Mouse (Mus musculus): Measurements from ENCODE around the gene Pakap.

The Pakap gene

DNA sequence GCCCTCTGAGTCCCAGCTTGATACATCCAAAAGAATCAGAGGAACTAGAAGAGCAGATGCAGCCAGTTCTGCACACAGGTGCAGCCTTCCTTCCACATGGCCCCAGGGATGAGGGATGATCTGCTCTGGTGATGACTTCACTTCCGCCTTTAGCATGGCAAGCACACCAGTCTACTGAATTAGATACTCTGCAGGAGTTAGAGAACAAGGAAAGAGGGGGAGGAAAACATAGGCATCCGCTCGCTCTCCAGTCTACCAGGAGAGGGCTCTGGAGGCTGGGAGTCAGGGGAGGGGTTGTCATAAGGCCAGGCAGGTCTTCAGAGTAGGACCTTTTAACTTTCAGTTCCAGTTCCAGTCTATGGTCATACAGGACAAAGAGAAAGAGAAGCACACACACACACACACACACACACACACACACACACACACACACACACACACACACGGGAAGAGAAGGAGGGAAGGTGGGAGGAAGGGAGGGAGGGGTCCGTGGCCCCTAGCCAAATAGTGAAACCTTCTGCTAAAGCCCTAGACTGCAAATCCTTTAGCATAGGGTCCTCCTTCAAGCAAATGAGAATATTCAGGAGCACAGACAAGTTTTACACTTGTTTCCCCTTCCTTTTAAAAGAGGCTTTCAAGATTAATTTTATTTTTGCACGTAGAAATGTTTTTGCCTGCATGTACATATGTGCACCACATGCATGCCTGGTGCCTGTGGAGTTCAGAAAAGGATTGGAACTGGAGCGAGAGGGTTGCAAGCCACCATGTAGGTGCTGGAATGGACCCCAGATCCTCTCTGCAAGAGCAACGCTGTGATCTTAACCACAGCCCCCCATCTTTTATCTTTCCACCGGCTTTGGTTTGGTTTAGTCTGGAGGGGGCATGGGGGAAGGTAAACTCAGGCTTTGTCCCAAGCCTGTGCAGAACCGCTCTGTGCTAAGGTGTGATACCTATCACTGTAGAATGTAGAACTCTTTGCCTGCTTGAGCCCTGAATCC is 346.5 kb downstream of the Pakap start:
- no peak for ATAC-seq (ENCODE audit: low TSS enrichment)

DNA sequence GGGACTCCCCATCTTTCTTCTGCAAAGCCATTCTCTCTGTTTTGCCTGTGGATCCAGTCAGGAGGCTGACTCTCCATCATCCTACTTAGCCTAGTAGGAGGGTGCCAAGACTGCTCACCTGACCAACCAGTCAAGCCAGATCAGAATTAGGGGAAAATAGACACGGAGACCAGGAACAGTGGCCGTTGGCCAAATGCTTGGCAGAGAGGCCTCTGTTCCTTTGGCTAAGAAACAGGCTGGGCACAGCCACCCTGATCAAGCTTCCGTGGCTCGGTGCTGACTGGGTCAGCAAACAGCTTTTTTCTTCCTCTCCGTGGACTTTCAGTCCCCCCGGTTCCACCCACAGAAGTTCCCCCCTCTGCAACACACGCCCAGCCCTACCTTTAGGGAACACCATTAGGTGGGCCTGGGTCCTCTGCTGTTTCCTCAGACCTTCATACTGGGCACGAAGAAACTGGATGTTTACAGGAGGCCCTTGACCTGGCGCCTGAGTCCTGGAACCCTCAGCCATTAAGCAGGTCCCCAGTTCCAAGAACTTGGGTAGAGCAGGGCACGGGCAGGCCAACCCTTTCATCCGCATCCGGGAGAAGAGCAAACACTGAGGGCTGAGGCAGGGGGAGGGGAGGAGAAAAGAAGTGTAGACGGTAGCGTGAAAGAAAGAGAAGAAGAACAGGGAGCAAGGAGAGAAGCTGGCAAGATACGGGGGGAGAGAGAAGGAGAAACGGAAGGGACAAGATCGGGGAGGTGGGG is 347.4 kb downstream of the Pakap start:
- no peak; the same call in 1 of the 2 replicates for ATAC-seq (ENCODE audit: low TSS enrichment)

DNA sequence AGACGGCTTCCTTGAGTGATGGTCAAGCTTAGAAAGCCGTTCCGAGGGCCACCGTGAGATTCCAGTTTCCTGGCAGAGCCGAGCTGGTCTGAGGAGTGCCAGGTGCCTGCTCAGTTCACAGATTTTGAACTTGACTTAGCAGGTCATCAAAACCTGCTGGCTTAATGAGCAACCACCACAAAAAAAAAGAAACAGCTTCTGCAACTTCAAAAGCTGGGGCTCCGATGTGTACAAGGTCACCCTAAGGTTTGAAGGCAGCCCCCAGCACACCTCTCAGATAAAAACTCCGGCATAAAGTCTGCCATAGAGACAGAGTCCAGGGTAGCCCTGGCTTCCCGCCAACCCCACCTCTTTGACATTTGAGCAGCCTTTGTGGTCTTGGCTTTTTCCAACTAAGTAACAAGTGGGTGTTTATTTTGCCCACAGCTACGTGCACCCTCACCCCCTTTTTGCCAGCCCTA is 348.3 kb downstream of the Pakap start, which contains the start of gene D630039A03Rik:
Gene D630039A03Rik (minus strand): TSS at position 97 of the 461 bp plus-strand sequence.
- no peak for ATAC-seq (ENCODE audit: low TSS enrichment)

DNA sequence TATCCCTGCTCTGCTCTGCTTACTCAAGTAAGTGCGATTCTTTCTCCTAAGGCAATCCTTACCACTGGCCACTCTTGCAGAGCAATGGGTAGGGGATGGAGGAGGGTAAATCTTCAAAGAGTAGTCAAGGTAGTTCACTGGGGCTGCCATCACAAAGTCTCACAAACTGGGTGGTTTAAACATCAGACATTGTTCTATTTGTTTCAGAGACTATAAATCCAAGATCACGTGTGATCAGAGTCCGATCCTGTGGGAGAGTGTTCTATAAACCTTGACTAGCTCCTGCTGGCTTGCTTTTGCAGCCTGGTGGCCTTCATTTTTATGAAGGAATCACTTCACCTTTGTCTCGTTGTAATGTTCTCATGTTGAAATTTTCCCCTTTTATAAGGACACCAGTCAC is 348.7 kb downstream of the Pakap start:
- ATAC-seq (ENCODE audit: low TSS enrichment) = no peak

DNA sequence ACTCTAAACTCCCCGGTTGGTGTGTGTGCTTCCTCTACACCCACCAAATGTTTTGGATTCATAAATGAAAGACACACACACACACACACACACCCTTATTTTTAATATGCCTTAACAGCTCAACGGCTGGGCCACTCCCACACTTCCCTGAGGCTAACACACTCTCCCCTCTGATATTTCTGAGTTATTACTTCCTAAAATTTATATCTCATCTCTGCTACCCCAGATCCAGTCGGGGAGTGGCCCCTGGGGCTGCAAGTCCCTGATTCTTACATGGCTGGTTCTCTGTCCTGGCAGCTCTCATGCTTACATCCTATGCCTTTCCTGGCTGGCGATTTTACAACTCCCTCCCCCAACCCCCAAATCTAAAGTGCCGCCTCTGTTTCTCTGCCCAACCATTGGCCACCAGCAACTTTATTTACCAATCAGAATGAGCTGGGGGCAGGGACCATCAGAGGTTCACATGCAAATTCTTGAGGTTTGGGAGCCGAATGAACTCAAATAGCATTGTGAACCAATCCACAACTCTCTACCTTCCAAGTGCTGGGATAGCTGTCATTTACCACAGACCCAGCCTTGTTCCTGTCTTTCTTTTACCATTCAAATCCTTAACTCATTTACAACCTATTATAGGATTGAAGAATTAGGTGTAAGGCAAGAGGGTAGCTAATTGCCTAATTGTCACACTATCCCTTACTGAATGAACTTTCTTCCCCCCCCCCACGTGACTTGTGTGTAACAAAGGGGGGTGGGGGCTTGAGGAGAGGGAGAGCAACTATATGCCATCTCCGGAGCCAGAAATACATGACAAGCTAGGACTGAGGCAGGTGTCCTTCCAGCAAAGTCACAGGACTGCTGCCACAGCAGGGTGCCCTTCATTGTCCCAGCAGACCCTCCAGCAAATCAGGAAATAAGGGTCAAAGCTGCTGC is 351.8 kb downstream of the Pakap start:
- ATAC-seq (ENCODE audit: low TSS enrichment) = no peak

DNA sequence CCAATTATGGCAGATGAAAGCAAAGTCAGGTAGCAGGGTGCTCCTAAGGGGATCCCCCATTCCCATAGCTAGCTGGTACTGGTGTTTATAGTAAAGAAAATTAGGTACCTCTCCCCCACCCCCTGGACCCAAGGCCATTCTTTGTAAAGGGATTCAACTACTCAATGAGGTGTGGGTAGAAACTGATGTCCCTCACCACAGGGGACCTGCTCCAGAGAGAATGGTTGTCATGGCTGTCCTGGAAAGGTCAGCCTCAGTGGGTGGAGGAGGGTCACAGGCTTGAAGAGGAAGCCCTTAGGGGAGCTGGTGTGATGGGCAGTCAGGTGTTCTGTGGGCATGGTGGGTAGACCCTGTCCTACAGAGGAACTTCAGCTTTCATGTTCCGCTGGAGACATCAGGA is 352.5 kb downstream of the Pakap start:
- ATAC-seq (ENCODE audit: low TSS enrichment) = no peak

DNA sequence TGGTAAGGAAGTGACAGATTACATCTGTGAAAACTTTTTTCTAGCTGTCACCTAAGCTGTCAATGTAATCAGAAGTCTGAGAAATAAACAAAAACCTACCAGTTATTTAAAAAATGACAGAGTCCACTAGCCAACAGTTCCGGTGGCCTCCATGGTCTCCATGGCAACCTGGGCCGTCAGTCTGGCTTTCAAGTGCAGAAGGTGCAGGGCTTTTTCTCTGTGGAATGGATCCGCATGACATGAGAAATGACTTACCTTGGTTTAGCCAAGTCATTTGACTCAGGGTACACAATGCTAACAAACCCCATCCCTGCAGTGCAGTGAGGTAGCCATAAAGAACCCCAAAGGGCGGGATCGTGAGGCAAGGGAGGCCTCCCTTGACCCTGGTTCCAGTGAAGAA is 354.2 kb downstream of the Pakap start:
- ATAC-seq (ENCODE audit: low TSS enrichment) = no peak

DNA sequence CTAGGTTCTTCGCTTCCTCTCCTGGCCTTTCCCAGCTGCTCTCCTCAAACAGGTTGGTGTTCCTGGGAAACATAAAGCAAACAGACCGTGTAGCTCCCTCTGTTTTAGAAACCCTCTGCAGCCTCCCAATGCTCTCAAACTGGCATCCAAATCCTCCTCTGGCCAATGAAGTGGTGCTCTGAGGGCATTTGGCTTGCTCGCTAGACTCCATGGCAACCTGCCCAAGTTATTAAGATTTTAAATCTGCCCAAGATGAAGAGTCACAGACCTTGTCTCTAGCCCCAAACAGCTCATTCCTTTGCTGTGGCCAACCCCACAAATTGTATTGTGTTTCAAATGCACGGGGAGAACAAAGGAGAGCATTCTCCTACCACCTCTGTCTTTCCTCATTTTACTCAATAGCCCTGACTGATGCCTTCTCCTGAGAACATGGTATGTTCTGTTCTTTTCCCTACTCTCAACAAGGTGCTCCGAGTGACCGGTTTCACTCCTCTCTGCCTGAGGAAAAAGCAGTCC is 356.6 kb downstream of the Pakap start:
- ATAC-seq (ENCODE audit: low TSS enrichment) = no peak

DNA sequence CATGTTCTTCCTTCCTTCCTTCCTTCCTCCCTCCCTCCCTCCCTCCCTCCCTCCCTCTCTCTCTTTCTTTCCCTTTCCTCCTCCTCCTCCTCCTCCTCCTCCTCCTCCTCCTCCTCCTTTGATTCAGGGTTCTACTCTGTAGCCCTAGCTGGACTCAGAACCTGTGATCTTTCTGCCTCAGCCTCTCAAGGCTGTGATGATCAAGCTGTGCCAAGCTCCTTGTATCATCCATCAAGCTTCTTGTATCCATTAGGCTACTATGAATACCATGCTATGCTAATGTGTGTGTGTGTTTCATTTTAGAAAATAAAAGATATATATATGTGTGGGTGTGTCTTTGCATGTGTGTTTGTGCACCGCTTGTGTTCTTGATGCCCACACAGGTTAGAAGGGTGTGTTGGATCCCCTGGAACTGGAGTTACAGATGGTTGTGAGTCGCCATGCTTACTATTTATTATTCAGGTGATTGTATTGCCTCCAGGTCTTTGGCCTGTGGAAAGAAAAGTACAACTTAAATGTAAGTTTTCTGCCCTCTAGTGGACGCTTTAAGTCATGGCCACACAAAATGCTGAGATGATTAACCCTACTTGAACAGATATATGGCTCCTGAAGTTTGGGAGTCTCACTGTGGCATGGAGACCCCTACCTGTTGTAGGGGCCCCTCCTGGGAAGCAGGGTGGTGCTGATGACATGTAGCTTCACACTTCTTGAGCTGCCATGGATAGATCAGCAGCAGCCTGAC is 359.7 kb downstream of the Pakap start:
- ATAC-seq (ENCODE audit: low TSS enrichment) = peak; percentile 67; the same call in 1 of the 2 replicates

DNA sequence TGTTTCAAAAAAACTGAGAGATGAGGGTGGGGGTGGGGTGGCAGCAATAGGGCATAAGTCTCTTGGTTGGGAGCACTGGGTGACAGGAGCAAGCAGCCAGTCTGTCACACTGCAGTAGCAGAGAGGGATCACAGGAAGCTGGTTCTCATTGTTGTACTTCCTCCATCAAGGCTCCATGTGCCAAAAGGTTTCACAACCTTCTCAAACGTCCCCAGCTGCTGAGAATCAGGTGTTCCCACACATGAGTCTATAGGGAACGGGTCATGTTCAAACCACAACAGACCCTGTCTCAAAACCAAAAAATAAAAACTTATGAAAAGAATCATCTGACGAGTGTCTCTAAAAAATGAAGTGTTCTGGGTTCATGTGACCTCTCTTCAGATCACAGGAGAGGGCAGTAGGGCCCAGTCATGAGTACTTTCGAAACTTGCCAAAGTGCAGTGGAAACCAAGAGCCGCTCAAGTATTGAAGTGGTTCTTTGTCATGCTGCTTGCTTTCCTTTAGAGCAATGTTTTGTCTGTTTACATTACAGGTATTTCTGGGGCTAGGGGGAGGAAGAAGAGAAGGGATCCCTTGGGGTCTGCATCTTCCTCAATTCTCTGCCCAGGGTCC is 362.7 kb downstream of the Pakap start:
- no peak for ATAC-seq (ENCODE audit: low TSS enrichment)

DNA sequence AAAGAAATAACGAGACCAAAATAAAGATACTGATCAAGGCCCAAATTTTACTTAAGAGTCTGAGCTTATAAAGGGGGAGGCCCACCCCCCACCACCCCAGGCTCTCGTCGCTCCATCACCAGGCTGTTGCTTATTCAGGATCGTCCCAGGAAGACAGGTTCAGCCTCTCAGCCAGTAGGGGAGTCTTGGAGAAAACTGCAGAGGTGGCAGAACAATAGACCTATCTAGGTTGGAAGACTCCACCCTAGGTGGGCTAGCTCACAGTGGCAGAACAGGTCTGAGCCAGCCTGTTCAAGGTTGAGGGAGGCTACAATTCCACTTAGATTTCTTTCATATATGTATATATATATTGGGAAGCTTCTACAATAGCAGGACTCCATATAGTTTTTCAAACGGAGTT is 366.2 kb downstream of the Pakap start:
- no peak for ATAC-seq (ENCODE audit: low TSS enrichment)

DNA sequence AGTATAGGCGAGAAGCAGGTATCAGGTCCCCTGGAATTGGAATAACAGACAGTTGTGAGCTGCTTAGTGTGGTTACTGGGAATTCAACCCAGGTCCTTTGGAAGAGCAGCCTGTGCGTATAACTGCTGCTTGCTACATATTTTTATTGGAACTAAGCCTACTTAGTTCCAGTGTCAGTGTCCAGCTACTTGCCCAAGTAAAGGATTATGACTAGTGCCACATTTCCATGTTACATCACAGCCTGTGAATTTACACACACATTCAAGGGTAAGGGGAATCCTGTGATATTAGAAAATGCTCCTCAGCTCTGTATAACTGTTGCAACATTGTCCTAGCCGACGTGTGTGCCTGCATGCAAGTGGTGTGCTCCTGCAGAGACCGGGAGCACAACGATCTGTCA is 369.3 kb downstream of the Pakap start:
- ATAC-seq (ENCODE audit: low TSS enrichment) = no peak

DNA sequence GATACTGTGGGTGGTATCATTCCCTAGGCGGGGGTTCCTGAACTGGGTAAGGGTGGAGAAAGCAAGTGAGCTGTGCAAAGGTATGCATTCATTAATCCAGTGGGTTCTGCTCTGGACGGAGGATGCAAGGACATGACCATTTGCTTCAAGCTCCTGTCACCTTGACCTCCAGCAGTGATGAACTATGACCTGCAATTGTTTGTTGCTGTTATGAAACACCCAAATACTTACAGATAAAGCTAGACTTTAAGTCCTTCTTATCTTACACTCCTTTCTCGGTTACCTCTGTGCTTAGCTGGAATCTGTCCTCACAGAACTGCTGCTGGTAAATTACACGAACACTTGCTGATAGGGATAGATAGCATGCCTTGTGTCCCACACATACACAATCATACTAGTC is 372.7 kb downstream of the Pakap start:
- ATAC-seq (ENCODE audit: low TSS enrichment) = no peak

DNA sequence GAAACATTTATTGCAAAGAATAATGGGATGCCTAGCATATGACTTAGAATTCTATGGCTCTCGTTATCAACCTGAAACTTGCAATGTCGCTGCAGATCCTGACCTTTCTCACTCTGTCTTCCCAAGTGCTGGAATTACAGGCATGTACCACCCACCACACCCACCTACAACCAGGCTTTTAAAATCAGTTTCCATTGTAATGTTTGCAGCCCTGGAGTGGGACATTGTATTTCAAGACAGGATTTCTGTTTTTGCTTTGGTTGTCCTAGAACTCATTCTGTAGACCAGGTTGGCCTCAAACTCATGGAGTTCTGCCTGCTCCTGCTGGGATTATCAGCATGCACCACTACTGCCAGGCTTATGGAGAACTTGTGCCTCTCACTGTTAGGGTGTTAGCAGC is 374.9 kb downstream of the Pakap start:
- no peak for ATAC-seq (ENCODE audit: low TSS enrichment)
